Mouse (Mus musculus) liver, embryonic 14.5 days (tissue): Measurements from ENCODE around the gene Slc9a8. TPM values are rescaled to one million over a fixed set of nuclear protein-coding genes. Genes with fewer than 3 reads are reported as not detected.

Source experiments
- ATAC-seq: fragments of 200-750 bp; cut with Nextera tagmentation; 2 replicates; pipeline ENCODE4 v1.8.0; 2017; ENCODE audit warnings: moderate number of reproducible peaks, mild to moderate bottlenecking, moderate library complexity; ENCODE audit not compliant: insufficient read depth
- DNase-seq, 3 experiments: peaks; one replicate each; pipeline ENCODE4 v3.0.0-alpha.2; 2012 to 2013; ENCODE audit warnings: low read depth in 3 of 3, low spot score in 3 of 3
- H3K27ac ChIP-seq: fragments of 300-500 bp; sonication (generic); 2 replicates; pipeline ENCODE4 v1.5.1; 2014; ENCODE audit warnings: moderate library complexity, mild to moderate bottlenecking, control low read depth, inconsistent platforms
- H3K27me3 ChIP-seq: fragments of 300-500 bp; sonication (generic); 2 replicates; pipeline ENCODE4 v1.6.1; 2014; ENCODE audit warnings: mild to moderate bottlenecking, low read length, moderate library complexity; ENCODE audit not compliant: control insufficient read depth, insufficient read depth
- H3K36me3 ChIP-seq: fragments of 300-500 bp; sonication (generic); replicated peaks from 2 replicates; pipeline ENCODE4 v1.6.1; 2014; ENCODE audit warnings: low read depth; ENCODE audit not compliant: control insufficient read depth, insufficient read depth
- H3K4me1 ChIP-seq, 2 experiments: fragments of 200-500 bp in 1 of 2; fragments of 300-500 bp in 1 of 2; sonication (generic) in 1 of 2; replicated peaks; 2 replicates each; pipeline ENCODE4 v1.6.1; 2012 to 2014; ENCODE audit warnings: antibody characterized with exemption in 1 of 2, inconsistent platforms in 1 of 2, low read length in 1 of 2; ENCODE audit not compliant: control insufficient read depth in 2 of 2, insufficient read depth in 2 of 2
- H3K4me2 ChIP-seq: fragments of 300-500 bp; sonication (generic); 2 replicates; pipeline ENCODE4 v1.6.1; 2014; ENCODE audit warnings: low read depth, mild to moderate bottlenecking, control low read depth, moderate library complexity
- H3K4me3 ChIP-seq, 2 experiments: fragments of 200-500 bp in 1 of 2; fragments of 300-500 bp in 1 of 2; sonication (generic) in 1 of 2; 2 replicates each; pipeline ENCODE4 v1.5.1; 2012 to 2014; ENCODE audit warnings: low read depth in 2 of 2, low read length in 2 of 2, mild to moderate bottlenecking in 2 of 2, control low read depth in 1 of 2, inconsistent platforms in 1 of 2, moderate library complexity in 1 of 2; ENCODE audit not compliant: insufficient read depth in 1 of 2
- H3K9ac ChIP-seq: fragments of 300-500 bp; sonication (generic); replicated peaks from 2 replicates; pipeline ENCODE4 v1.6.1; 2014; ENCODE audit warnings: mild to moderate bottlenecking, control low read depth, moderate library complexity
- H3K9me3 ChIP-seq: fragments of 300-500 bp; sonication (generic); 2 replicates; pipeline ENCODE4 v1.6.1; 2016; ENCODE audit warnings: low read length, mixed read lengths; ENCODE audit not compliant: control insufficient read depth
- CTCF ChIP-seq: IDR thresholded peaks from 2 replicates; pipeline ENCODE4 v1.5.1; 2016; ENCODE audit warnings: antibody characterized with exemption, low read depth, control low read depth
- EP300 ChIP-seq: IDR thresholded peaks from 2 replicates; pipeline ENCODE4 v1.6.1; 2016; ENCODE audit warnings: antibody characterized with exemption, low read depth
- WGBS: fragments of 180-500 bp; shearing (Covaris S2); extraction: QIAGEN DNeasy Blood & Tissue Kit; methylation state at CpG from one replicate; pipeline ENCODE4 v1.1.7; 2014; ENCODE audit not compliant: insufficient replicate concordance; 5-methylcytosine and 5-hydroxymethylcytosine counted together
- polyA plus RNA-seq, 2 experiments: library from polyadenylated mRNA; depleted of rRNA in 1 of 2; stranded (reverse) in 1 of 2; unstranded in 1 of 2; fragments of >200 nt; fragmentation: Nextera tagmentation in 1 of 2; extraction: Ambion mirVana in 1 of 2; gene quantifications; 2 replicates each; pipeline versions ENCODE4 v1.2.1 to v1.2.3; 2012 to 2014

Gene Slc9a8
- polyA plus RNA-seq, 2 experiments, result 8.7 to 13.9 TPM

DNA sequence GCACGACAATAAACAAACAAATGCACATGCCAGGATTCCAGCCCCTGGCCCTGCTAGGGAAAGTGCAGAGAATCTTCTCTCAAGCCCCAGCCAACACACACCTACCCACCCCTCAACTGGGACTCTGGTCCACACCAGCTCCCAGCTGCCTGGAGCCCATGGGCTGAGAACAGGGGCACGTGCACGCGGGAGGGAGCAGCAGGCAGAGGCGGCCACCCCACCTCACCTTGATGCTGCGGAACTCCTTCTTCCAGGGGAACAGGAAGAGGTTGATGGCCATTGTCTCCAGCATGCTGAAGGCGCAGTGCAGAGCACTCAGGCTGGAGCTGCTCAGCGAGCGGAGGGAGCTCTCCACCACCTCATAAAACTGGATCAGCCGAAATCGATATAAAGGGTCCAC is 63.4 kb downstream of the Slc9a8 start:
- H3K27me3 ChIP-seq, result no peaks in the 10 kb centered on the region
- WGBS, result 82% methylated on average over 11 of the region's 11 CpGs
- no peak for TF ChIP-seq EP300
- TF ChIP-seq CTCF, result no peak
- no peak for DNase-seq
- no peak overlapping the region for H3K4me2 ChIP-seq
- no peak overlapping the region for H3K9ac ChIP-seq
- peaks cover 21% of the 10 kb centered on the region for H3K36me3 ChIP-seq
- no peaks in the 10 kb centered on the region for H3K4me1 ChIP-seq
- no peak for ATAC-seq
- no peaks in the 10 kb centered on the region for H3K9me3 ChIP-seq
- no peak overlapping the region for H3K4me3 ChIP-seq
- H3K27ac ChIP-seq, result no peak overlapping the region

DNA sequence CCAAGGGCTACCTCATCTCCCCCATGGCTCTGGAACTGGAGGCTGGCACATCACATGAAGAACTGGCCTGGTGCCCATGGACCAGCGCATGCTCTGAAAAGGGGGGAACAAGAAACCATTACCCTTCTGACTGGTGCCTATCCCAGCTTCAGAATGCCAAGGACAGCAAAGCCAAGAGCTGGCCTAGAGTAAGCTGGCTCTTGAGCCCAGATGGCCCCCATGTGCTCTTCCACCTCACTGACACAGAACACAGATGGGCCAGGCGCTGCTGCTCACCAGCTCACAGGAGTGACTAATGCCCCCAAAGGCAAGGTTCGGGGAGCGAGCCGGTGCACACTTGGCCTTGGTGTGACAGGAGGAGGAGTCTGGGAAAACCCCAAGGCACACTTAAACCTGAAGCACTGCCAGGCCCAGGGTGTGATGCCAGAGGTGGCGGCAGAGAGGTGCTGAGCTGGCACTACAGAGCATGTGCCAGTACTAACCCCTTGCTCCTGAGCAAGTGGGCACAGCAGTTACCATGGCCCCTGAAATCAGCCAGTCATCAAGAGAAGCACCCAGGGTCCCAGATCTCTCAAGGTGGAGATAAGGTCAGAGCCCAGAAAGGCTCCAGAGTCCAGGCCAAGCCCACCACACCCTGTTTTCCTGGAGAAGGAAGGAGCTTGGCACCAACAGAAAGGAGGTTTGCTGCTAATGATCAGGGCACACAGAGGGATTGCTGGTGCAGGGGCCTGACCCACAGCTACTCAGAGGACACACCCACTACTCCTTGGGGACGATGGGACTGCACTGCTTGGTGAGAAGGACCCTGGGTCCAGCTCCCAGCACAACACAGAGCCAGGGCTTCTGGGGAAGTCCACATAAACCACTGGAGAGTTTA is 64.2 kb downstream of the Slc9a8 start:
- Histone ChIP-seq H3K9me3 (no peaks in the 10 kb centered on the region), H3K27ac (no peak overlapping the region), H3K4me3 (no peak overlapping the region), H3K36me3 (peaks cover 21% of the 10 kb centered on the region), H3K9ac (no peak overlapping the region), H3K27me3 (no peaks in the 10 kb centered on the region), H3K4me1 (no peaks in the 10 kb centered on the region), H3K4me2 (no peak overlapping the region)
- no peak for DNase-seq
- no peak for TF ChIP-seq EP300
- no peak for TF ChIP-seq CTCF
- no peak for ATAC-seq
- WGBS, result 76% methylated on average over 7 of the region's 7 CpGs

DNA sequence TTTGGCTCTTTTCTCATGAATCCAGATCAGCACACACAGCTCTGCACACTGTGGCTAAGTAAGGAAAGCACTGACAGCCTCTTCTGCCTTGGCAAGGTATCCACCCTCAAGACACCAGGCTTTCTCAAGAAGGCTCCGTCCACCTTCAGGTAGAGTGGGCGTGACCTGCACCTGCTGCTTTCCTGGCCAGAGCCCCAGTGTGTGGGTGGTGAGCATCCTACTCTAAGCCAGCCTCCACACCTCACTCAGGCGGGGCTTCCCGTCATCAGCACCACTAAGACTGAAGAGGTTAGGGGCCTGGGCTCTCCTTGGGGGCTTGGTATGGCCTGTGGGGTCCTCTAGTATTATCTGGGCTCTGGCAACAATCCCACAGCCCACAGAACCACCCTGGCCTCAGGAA is 65.1 kb downstream of the Slc9a8 start:
- ATAC-seq, result no peak
- no peak for DNase-seq
- peaks cover 21% of the 10 kb centered on the region for H3K36me3 ChIP-seq
- H3K9me3 ChIP-seq, result no peaks in the 10 kb centered on the region
- TF ChIP-seq EP300, result no peak
- TF ChIP-seq CTCF, result no peak
- H3K4me2 ChIP-seq, result no peak overlapping the region
- H3K27ac ChIP-seq, result no peak overlapping the region
- H3K27me3 ChIP-seq, result no peaks in the 10 kb centered on the region
- no peak overlapping the region for H3K9ac ChIP-seq
- 80% methylated on average over 4 of the region's 4 CpGs for WGBS
- peaks cover 6 to 7% of the 10 kb centered on the region in 2 experiments for H3K4me1 ChIP-seq
- no peak overlapping the region for H3K4me3 ChIP-seq

DNA sequence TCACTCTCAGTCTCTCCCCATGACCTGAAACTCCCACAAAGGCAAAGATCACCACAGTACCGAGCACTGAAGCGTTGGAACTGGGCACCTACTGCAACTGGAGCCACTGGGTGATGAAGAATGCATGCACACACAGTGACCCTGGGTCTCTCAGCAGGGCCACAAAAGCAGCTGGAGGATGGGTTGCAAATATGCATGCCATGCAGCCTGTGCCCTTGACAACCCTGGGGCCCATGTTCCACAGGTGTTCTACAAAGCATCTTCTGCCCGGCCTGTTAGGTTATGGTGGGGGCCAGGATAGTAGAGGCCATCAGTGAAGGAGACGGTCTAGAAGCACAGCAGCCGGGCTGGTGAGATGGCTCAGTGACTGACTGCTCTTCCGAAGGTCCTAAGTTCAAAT is 66.0 kb downstream of the Slc9a8 start:
- Histone ChIP-seq H3K36me3 (peaks cover 18% of the 10 kb centered on the region), H3K9me3 (no peaks in the 10 kb centered on the region), H3K4me2 (no peak overlapping the region), H3K27ac (no peak overlapping the region), H3K27me3 (no peaks in the 10 kb centered on the region), H3K4me3 (no peak overlapping the region), H3K9ac (no peak overlapping the region), H3K4me1 (peaks cover 9 to 10% of the 10 kb centered on the region in 2 experiments)
- ATAC-seq (no peak), DNase-seq (no peak)
- no peak for TF ChIP-seq EP300
- TF ChIP-seq CTCF, result no peak
- WGBS, result 86% methylated on average over 6 of the region's 6 CpGs

DNA sequence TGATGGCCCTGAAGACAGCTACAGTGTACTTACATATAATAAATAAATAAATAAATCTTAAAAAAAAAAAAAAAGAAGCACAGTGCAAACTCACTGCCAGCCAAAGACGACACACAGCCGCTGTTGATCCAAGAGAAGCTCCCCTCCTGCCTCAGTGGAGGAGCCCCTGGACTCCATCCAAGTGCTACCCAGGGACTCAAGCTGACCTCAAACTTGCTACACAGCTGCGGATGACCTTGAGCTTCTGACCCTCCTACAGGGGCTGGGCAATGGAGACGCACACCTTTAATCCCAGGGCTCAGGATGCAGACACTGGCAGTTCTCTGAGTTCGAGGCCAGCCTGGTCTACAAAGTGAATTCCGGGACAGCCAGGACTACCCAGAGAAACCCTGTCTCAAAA is 66.5 kb downstream of the Slc9a8 start:
- H3K4me1 ChIP-seq, result peaks cover 9 to 10% of the 10 kb centered on the region in 2 experiments
- peaks cover 13% of the 10 kb centered on the region for H3K36me3 ChIP-seq
- H3K4me2 ChIP-seq, result no peak overlapping the region
- H3K27me3 ChIP-seq, result no peaks in the 10 kb centered on the region
- no peak for TF ChIP-seq CTCF
- TF ChIP-seq EP300, result no peak
- ATAC-seq, result no peak
- H3K9ac ChIP-seq, result no peak overlapping the region
- DNase-seq, result no peak
- no peaks in the 10 kb centered on the region for H3K9me3 ChIP-seq
- H3K27ac ChIP-seq, result no peak overlapping the region
- no peak overlapping the region for H3K4me3 ChIP-seq
- WGBS, result 85% methylated on average over 6 of the region's 6 CpGs
